Mouse (Mus musculus) ES-E14 (cell line): ENCODE measurements at regions not wholly inside any gene's neighbourhood (a gene's known extent, or its start where the extent isn't known, plus 50 kb on each side); places are given as distances from the start of the nearest gene placed in this dataset.

ENCODE experiments used
- DNase-seq: peaks from one replicate; pipeline ENCODE4 v3.0.0-alpha.2; 2013; ENCODE audit warnings: low read depth, low spot score
- H3K27ac ChIP-seq: 2 replicates; pipeline ENCODE4 v1.5.1; 2012; ENCODE audit warnings: low read depth, mild to moderate bottlenecking, low read length, moderate library complexity, mixed read lengths; ENCODE audit not compliant: poor library complexity, insufficient read depth, severe bottlenecking
- H3K36me3 ChIP-seq: 2 replicates; pipeline ENCODE4 v1.6.1; 2012; ENCODE audit warnings: mild to moderate bottlenecking, low read length, moderate library complexity, mixed read lengths; ENCODE audit not compliant: control insufficient read depth, poor library complexity, insufficient read depth, severe bottlenecking
- H3K4me1 ChIP-seq, 2 experiments: fragments of 150-350 bp in 1 of 2; sonication (generic) in 1 of 2; 2 replicates each; pipeline ENCODE4 v1.6.1; 2012; ENCODE audit warnings: low read length in 2 of 2, mild to moderate bottlenecking in 1 of 2, mixed read lengths in 1 of 2; ENCODE audit not compliant: control insufficient read depth in 2 of 2, insufficient read depth in 2 of 2, poor library complexity in 1 of 2
- H3K4me3 ChIP-seq, 2 experiments: fragments of 150-350 bp in 1 of 2; sonication (generic) in 1 of 2; 2 replicates each; pipeline ENCODE4 v1.5.1; 2012; ENCODE audit warnings: low read length in 2 of 2, low read depth in 1 of 2, mild to moderate bottlenecking in 1 of 2, mixed read lengths in 1 of 2; ENCODE audit not compliant: insufficient read depth in 1 of 2, poor library complexity in 1 of 2, severe bottlenecking in 1 of 2
- H3K9ac ChIP-seq: 2 replicates; pipeline ENCODE4 v1.6.1; 2012; ENCODE audit warnings: low read depth, mild to moderate bottlenecking, low read length, mixed read lengths; ENCODE audit not compliant: poor library complexity, insufficient read depth, severe bottlenecking
- H3K9me3 ChIP-seq: fragments of 150-350 bp; sonication (generic); 2 replicates; pipeline ENCODE4 v1.6.1; 2012; ENCODE audit warnings: low read depth, mild to moderate bottlenecking, low read length; ENCODE audit not compliant: control insufficient read depth, insufficient read depth
- CHD2 ChIP-seq: IDR thresholded peaks from 2 replicates; pipeline ENCODE4 v1.6.1; 2014; ENCODE audit warnings: mild to moderate bottlenecking, low read depth, low read length, inconsistent platforms
- HCFC1 ChIP-seq: IDR thresholded peaks from 2 replicates; pipeline ENCODE4 v1.6.1; 2012; ENCODE audit warnings: low read length, inconsistent platforms, borderline replicate concordance; ENCODE audit not compliant: insufficient read depth
- MAFK ChIP-seq: IDR thresholded peaks from 2 replicates; pipeline ENCODE4 v1.6.1; 2014; ENCODE audit warnings: mild to moderate bottlenecking, low read depth, low read length, inconsistent platforms; ENCODE audit not compliant: insufficient read depth
- ZC3H11A ChIP-seq: IDR thresholded peaks from 2 replicates; pipeline ENCODE4 v1.6.1; 2012; ENCODE audit warnings: low read depth, mild to moderate bottlenecking, inconsistent platforms, low read length, borderline replicate concordance
- ZNF384 ChIP-seq: IDR thresholded peaks from 2 replicates; pipeline ENCODE4 v1.6.1; 2012; ENCODE audit warnings: low read depth, low read length, inconsistent platforms
- in situ Hi-C, 2 experiments: fragments of 600-800 bp; cut with MboI; formaldehyde crosslinking; loops; one replicate each; pipeline ENCODE4 v1.15.1; 2025; ENCODE audit warnings: low sequenced_read_pairs in 2 of 2, inconsistent platforms in 1 of 2; ENCODE audit not compliant: unreplicated experiment in 2 of 2

GRCm38 (mm10) chr13:97695022-97695421 is 65.4 kb downstream of the Gm10260 start:
- Histone ChIP-seq H3K4me1 (no peaks in the 10 kb centered on the region), H3K27ac (no peak overlapping the region), H3K4me3 (no peak overlapping the region), H3K9me3 (no peaks in the 10 kb centered on the region), H3K36me3 (no peaks in the 10 kb centered on the region), H3K9ac (no peak overlapping the region)
- in situ Hi-C loops: no loop called here
- no peak for DNase-seq
- no peak for TF ChIP-seq ZC3H11A
- no peak for TF ChIP-seq MAFK
- TF ChIP-seq CHD2: no peak
- no peak for TF ChIP-seq HCFC1
- no peak for TF ChIP-seq ZNF384

GRCm38 (mm10) chr13:97694356-97694990 is 66.0 kb downstream of the Gm10260 start:
- TF ChIP-seq ZNF384 (no peak), CHD2 (no peak)
- in situ Hi-C loops: no loop called here
- no peak for DNase-seq
- Histone ChIP-seq H3K27ac (no peak overlapping the region), H3K36me3 (no peaks in the 10 kb centered on the region), H3K4me1 (no peaks in the 10 kb centered on the region), H3K9ac (no peak overlapping the region), H3K9me3 (no peaks in the 10 kb centered on the region), H3K4me3 (no peak overlapping the region)

GRCm38 (mm10) chr13:97688310-97688886 is 72.0 kb downstream of the Gm10260 start:
- TF ChIP-seq CHD2: no peak
- H3K36me3 ChIP-seq: no peaks in the 10 kb centered on the region; the same call in 1 of the 2 replicates
- DNase-seq: no peak
- H3K4me1 ChIP-seq: no peaks in the 10 kb centered on the region
- H3K9me3 ChIP-seq: no peaks in the 10 kb centered on the region
- H3K27ac ChIP-seq: no peak overlapping the region
- in situ Hi-C loops: no loop called here
- H3K4me3 ChIP-seq: no peak overlapping the region
- H3K9ac ChIP-seq: no peak overlapping the region

GRCm38 (mm10) chr13:97683836-97684235 is 76.6 kb downstream of the Gm10260 start:
- no peaks in the 10 kb centered on the region; the same call in 1 of the 2 replicates for H3K36me3 ChIP-seq
- H3K9ac ChIP-seq: no peak overlapping the region
- TF ChIP-seq ZNF384 (no peak), MAFK (no peak), HCFC1 (no peak), CHD2 (no peak), ZC3H11A (no peak)
- H3K27ac ChIP-seq: no peak overlapping the region
- in situ Hi-C loops: no loop called here
- no peak overlapping the region for H3K4me3 ChIP-seq
- H3K9me3 ChIP-seq: no peaks in the 10 kb centered on the region
- H3K4me1 ChIP-seq: peaks cover 2 to 9% of the 10 kb centered on the region in 2 experiments; a peak in 1 of 4 replicates
- no peak for DNase-seq

- Histone ChIP-seq H3K9ac (no peak overlapping the region), H3K27ac (no peak overlapping the region), H3K36me3 (no peaks in the 10 kb centered on the region; the same call in 1 of the 2 replicates), H3K4me3 (no peak overlapping the region), H3K4me1 (peaks cover 2 to 9% of the 10 kb centered on the region in 2 experiments; a peak in 1 of 4 replicates), H3K9me3 (no peaks in the 10 kb centered on the region)
- no peak for DNase-seq
- in situ Hi-C loops: no loop called here
- no peak for TF ChIP-seq ZNF384
Observed at GRCm38 (mm10) chr13:97681228-97681987, 79.0 kb downstream of the Gm10260 start.
